Mouse (Mus musculus) midbrain, postnatal 0 days (tissue): ENCODE results near the gene Prpsap1. TPM values are rescaled to one million over a fixed set of nuclear protein-coding genes. Genes with fewer than 3 reads are reported as not detected.
A peak's percentile ranks its signal among the peaks of the same experiment; 100 is the strongest.

Source experiments
- ATAC-seq: fragments of 200-750 bp; cut with Nextera tagmentation; 2 replicates; pipeline ENCODE4 v1.8.0; 2017; ENCODE audit warnings: moderate number of reproducible peaks, mild to moderate bottlenecking, moderate TSS enrichment, moderate library complexity; ENCODE audit not compliant: low FRiP score
- DNase-seq: peaks from one replicate; pipeline ENCODE4 v3.0.0-alpha.2; 2015; ENCODE audit warnings: low spot score
- H3K27ac ChIP-seq: fragments of 300-500 bp; sonication (generic); 2 replicates; pipeline ENCODE4 v1.5.1; 2014; ENCODE audit warnings: low read depth, mild to moderate bottlenecking, low read length, mixed read lengths
- H3K27me3 ChIP-seq: fragments of 300-500 bp; sonication (generic); 2 replicates; pipeline ENCODE4 v1.6.1; 2014; ENCODE audit warnings: low read length, control low read depth, mixed read lengths; ENCODE audit not compliant: insufficient read depth
- H3K36me3 ChIP-seq: fragments of 300-500 bp; sonication (generic); 2 replicates; pipeline ENCODE4 v1.6.1; 2014; ENCODE audit warnings: low read length, control low read depth, mixed read lengths; ENCODE audit not compliant: insufficient read depth
- H3K4me1 ChIP-seq: fragments of 300-500 bp; sonication (generic); 2 replicates; pipeline ENCODE4 v1.6.1; 2014; ENCODE audit warnings: mild to moderate bottlenecking, control low read depth, antibody characterized with exemption, low read length, mixed read lengths; ENCODE audit not compliant: insufficient read depth
- H3K4me2 ChIP-seq: fragments of 300-500 bp; sonication (generic); 2 replicates; pipeline ENCODE4 v1.6.1; 2014; ENCODE audit warnings: low read depth, mild to moderate bottlenecking, low read length, mixed read lengths; ENCODE audit not compliant: poor library complexity, severe bottlenecking
- H3K4me3 ChIP-seq: fragments of 300-500 bp; sonication (generic); 2 replicates; pipeline ENCODE4 v1.5.1; 2014; ENCODE audit warnings: low read depth, mild to moderate bottlenecking, low read length, moderate library complexity
- H3K9ac ChIP-seq: fragments of 300-500 bp; sonication (generic); replicated peaks from 2 replicates; pipeline ENCODE4 v1.6.1; 2014; ENCODE audit warnings: mild to moderate bottlenecking, low read length, moderate library complexity, mixed read lengths; ENCODE audit not compliant: poor library complexity, severe bottlenecking
- H3K9me3 ChIP-seq: fragments of 300-500 bp; sonication (generic); 2 replicates; pipeline ENCODE4 v1.6.1; 2016; ENCODE audit warnings: low read length, control low read depth
- CTCF ChIP-seq: IDR thresholded peaks from 2 replicates; pipeline ENCODE4 v1.5.1; 2016; ENCODE audit warnings: antibody characterized with exemption, mild to moderate bottlenecking
- WGBS: fragments of 180-500 bp; shearing (Covaris S2); extraction: QIAGEN DNeasy Blood & Tissue Kit; methylation state at CpG from one replicate; pipeline ENCODE4 v1.1.7; 2014; 5-methylcytosine and 5-hydroxymethylcytosine counted together
- polyA plus RNA-seq: library from polyadenylated mRNA; unstranded; fragments of >200 nt; fragmentation: Nextera tagmentation; extraction: Ambion mirVana; gene quantifications from 2 replicates; pipeline ENCODE4 v1.2.1, GENCODE M21; 2015
- total RNA-seq: library from RNA; depleted of rRNA; stranded (reverse); fragments of >200 nt; gene quantifications from 2 replicates; pipeline ENCODE4 v1.2.3, GENCODE M21; 2014

Prpsap1 gene
- total and polyA plus RNA-seq, 2 experiments from 2014 or later, result 110 to 157 TPM

DNA sequence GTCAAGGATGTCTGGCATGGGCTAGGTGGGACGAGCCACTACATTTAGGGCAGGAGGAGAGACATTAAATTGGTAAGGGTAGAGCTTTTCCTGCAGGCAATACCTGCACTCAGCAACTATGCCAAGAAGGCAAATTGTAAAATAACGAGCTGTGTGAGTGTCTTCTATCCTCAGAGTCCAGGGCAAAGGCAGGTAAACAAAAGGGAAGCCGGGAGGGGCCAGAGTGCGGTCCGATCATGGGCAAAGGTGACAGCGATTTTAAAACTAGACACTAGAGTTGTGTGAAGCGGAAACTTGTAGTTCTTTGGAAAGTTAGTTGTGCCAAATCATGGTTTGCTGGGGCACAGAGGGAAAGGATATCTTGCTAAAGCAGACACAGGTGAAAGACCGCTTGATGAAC, 9.7 kb downstream of the Prpsap1 start:
- no peak for TF ChIP-seq CTCF
- ATAC-seq (no peak), DNase-seq (no peak)
- no peak overlapping the region for H3K4me2 ChIP-seq
- H3K27me3 ChIP-seq, result no peaks in the 10 kb centered on the region
- no peak overlapping the region for H3K9ac ChIP-seq
- no peaks in the 10 kb centered on the region for H3K9me3 ChIP-seq
- no peak overlapping the region for H3K27ac ChIP-seq
- no peak overlapping the region for H3K4me3 ChIP-seq
- peaks cover 47% of the 10 kb centered on the region for H3K36me3 ChIP-seq
- 0 out of 2 replicates have a peak, but pooled peaks cover 2% of the 10 kb centered on the region for H3K4me1 ChIP-seq
- WGBS, result 95% methylated on average over 8 of the region's 8 CpGs

GRCm38 (mm10) chr11:116481776-116482175, 12.2 kb downstream of the Prpsap1 start:
- 74% methylated on average over 7 of the region's 7 CpGs for WGBS
- no peak for ATAC-seq
- H3K27ac ChIP-seq, result no peak overlapping the region
- peak; percentile 54 for DNase-seq
- H3K27me3 ChIP-seq, result no peaks in the 10 kb centered on the region
- TF ChIP-seq CTCF, result no peak
- no peak overlapping the region for H3K9ac ChIP-seq
- no peaks in the 10 kb centered on the region for H3K9me3 ChIP-seq
- H3K4me3 ChIP-seq, result no peak overlapping the region
- H3K4me1 ChIP-seq, result no peaks in the 10 kb centered on the region
- H3K4me2 ChIP-seq, result no peak overlapping the region
- H3K36me3 ChIP-seq, result peaks cover 71% of the 10 kb centered on the region

GRCm38 (mm10) chr11:116480975-116481374, 13.0 kb downstream of the Prpsap1 start:
- no peaks in the 10 kb centered on the region for H3K27me3 ChIP-seq
- WGBS, result 94% methylated on average over 8 of the region's 8 CpGs
- H3K4me1 ChIP-seq, result no peaks in the 10 kb centered on the region
- H3K4me2 ChIP-seq, result no peak overlapping the region
- H3K36me3 ChIP-seq, result peaks cover 70% of the 10 kb centered on the region
- TF ChIP-seq CTCF, result no peak
- no peak for ATAC-seq
- H3K27ac ChIP-seq, result no peak overlapping the region
- H3K4me3 ChIP-seq, result no peak overlapping the region
- no peak overlapping the region for H3K9ac ChIP-seq
- DNase-seq, result no peak
- no peaks in the 10 kb centered on the region for H3K9me3 ChIP-seq

DNA sequence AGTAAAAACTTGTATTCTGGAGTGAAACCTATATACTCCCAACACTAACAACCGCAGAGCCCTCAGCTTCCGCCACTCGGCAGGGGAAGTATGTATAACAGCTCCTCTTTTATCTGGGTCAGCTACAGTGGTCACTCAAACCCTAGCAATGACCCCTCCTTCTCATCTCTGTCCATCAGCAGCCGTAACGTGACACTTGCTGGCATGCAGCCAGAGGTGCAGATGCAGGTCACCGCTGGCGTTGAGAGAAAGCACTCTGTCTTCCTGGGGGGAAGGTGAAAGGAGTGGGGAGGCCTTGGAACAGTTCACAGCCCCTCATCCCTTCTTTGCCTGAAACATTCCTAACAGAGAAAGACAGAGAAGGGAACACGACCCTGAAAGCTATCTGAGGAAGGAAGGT, 14.2 kb downstream of the Prpsap1 start:
- no peaks in the 10 kb centered on the region for H3K4me1 ChIP-seq
- no peak overlapping the region for H3K4me3 ChIP-seq
- no peak for ATAC-seq
- TF ChIP-seq CTCF, result no peak
- H3K9ac ChIP-seq, result no peak overlapping the region
- WGBS, result 75% methylated on average over 7 of the region's 8 CpGs
- H3K27me3 ChIP-seq, result no peaks in the 10 kb centered on the region
- peaks cover 69% of the 10 kb centered on the region for H3K36me3 ChIP-seq
- H3K4me2 ChIP-seq, result no peak overlapping the region
- DNase-seq, result no peak
- H3K27ac ChIP-seq, result no peak overlapping the region
- H3K9me3 ChIP-seq, result no peaks in the 10 kb centered on the region

- peaks cover 65% of the 10 kb centered on the region for H3K36me3 ChIP-seq
- H3K4me2 ChIP-seq, result no peak overlapping the region
- H3K9ac ChIP-seq, result no peak overlapping the region
- DNase-seq, result no peak
- ATAC-seq, result no peak
- no peaks in the 10 kb centered on the region for H3K27me3 ChIP-seq
- WGBS, result 60% methylated on average over 7 of the region's 7 CpGs
- no peaks in the 10 kb centered on the region for H3K4me1 ChIP-seq
- H3K4me3 ChIP-seq, result no peak overlapping the region
- H3K9me3 ChIP-seq, result no peaks in the 10 kb centered on the region
- no peak overlapping the region for H3K27ac ChIP-seq
- no peak for TF ChIP-seq CTCF
Measured at GRCm38 (mm10) chr11:116478978-116479377, 15.0 kb downstream of the Prpsap1 start.

GRCm38 (mm10) chr11:116477160-116477759, 16.7 kb downstream of the Prpsap1 start:
- Histone ChIP-seq H3K4me3 (no peak overlapping the region), H3K4me2 (no peak overlapping the region), H3K27ac (no peak overlapping the region), H3K36me3 (peaks cover 72% of the 10 kb centered on the region), H3K4me1 (no peaks in the 10 kb centered on the region), H3K9me3 (no peaks in the 10 kb centered on the region), H3K9ac (no peak overlapping the region), H3K27me3 (no peaks in the 10 kb centered on the region)
- TF ChIP-seq CTCF, result no peak
- WGBS, result 64% methylated on average over 15 of the region's 15 CpGs
- DNase-seq (no peak), ATAC-seq (no peak)
